Mouse (Mus musculus) left cerebral cortex, postnatal 4 days (tissue): Measurements from ENCODE around the gene Olfr15. TPM values are rescaled to one million over a fixed set of nuclear protein-coding genes. Genes with fewer than 3 reads are reported as not detected.

Experiments
- DNase-seq: peaks from one replicate; pipeline ENCODE4 v3.0.0-alpha.2; 2022
- intact Hi-C: fragments of 180-260 bp; cut with DNase I; formaldehyde crosslinking; loops from one replicate; pipeline ENCODE4 v1.15.1; 2025
- total RNA-seq, 2 experiments: library from RNA; stranded (reverse); gene quantifications; 2 replicates each; pipeline ENCODE4 v1.2.3; 2021

The Olfr15 gene
- total RNA-seq, 2 experiments from 2014 or later: not detected

DNA sequence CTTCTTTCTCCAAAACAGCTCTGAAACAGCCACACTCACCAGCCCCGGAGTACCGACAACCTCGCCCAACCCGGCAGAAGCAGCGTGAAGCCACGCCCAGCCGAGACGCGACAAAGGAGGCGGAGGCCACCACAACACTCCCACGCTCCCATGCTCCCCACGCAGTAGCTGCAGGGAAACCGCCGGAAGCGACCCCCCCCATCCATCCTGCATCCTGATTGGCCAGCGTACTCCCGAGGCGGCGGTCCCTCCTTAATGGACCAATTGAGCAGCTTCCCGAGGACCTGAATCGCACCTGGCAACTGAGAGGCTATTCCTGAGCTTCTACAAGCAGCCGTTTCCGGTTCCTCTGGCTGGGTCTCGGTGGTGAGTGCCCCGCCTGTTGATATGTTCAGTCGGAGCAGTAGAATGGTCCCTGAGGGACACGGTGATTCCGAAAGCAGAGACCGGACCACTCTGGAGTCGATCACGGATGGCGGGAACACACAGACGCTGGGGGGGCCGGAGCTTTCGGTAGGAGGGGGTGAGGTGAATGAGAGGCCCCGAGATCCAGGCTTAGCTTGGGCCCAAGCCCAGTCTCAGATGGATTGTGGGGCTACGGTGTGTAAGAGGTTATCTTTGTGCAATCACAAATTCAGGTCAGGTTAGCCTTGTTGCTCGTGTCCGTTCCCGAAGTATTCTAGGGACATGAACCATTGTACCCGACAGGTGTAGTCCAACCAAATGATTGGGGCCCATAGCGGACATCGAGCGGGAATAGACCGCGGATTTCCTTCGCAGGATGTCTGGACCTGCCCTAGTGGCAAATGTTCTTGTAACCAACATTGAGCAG, 41.8 kb downstream of the Olfr15 start, which contains the start of gene Naa60:
TSS of gene Naa60 (plus strand) at position 160 of the 832 bp plus-strand sequence.
- intact Hi-C loops: no loop called here
- peak; percentile 94 for DNase-seq

DNA sequence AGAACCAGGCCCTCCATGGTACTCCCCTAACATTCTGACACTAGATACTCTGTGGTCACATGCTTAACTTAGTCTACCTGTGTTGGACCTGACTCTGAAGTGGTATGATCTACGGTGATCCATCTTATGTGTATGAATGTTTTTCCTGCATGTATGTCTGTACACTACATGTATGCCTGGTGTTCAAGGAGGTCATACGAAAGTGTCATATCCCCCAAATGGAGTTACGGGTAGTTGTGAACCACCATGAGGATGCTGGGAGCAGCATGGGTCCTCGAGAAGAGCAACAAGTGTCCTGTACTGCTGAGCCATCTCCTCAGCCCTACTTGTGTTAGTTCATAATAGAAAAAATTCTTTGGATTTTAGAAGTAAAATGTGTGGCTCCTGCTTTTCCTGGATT, 45.7 kb downstream of the Olfr15 start:
- DNase-seq: no peak

DNA sequence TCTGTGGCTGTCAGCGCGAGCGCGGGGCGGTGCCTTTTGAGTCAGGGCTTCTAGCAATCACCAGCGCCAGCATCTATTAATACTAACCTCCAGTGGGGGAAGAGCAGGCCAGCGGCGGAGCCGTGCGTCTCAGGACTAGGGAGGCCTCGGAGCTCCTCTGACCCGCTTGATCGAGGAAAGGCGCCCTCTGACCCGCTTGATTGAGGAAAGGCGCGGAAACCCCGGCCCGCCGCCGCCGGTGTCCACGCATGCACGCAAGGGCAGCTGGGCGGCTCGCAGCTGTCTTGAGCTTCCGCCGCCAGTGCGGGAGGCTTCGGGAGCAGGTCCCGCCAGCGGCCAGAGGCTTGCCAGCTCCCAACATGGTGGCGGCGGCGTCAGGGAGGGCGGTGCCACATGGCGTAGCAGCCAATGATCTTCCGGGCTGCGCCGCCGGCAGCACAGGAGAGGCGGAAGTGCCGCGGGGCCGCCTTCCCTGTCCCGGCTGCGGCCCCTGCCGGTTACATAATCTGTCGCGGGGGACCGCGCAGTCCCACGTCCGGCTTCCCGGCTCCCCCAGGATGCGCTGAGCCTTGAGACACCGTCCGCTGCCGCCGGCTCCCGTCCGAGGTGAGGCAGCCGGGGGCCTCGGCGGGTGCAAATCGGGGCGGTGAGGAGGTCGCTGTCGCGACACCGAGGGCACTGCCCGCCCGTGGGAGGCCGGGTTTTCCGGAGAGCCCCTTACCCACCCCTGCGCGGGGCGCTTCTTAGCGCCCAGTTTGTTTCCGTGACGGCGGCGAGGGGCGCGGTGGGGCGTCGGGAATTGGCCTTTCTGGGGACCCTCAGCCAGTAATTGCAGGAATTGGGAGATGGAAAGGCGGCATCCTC, 53.8 kb downstream of the Olfr15 start, which contains the start of the genes Zfp597 and Gm20695:
TSS of gene Zfp597 (minus strand) at position 361 of the 864 bp plus-strand sequence.
TSS of gene Gm20695 (plus strand) at position 448 of the 864 bp plus-strand sequence.
- intact Hi-C loops: no loop called here
- peak; percentile 95 for DNase-seq

More for the DNA sequence above, 45.7 kb downstream of the Olfr15 start:
- intact Hi-C loops: no loop called here

DNA sequence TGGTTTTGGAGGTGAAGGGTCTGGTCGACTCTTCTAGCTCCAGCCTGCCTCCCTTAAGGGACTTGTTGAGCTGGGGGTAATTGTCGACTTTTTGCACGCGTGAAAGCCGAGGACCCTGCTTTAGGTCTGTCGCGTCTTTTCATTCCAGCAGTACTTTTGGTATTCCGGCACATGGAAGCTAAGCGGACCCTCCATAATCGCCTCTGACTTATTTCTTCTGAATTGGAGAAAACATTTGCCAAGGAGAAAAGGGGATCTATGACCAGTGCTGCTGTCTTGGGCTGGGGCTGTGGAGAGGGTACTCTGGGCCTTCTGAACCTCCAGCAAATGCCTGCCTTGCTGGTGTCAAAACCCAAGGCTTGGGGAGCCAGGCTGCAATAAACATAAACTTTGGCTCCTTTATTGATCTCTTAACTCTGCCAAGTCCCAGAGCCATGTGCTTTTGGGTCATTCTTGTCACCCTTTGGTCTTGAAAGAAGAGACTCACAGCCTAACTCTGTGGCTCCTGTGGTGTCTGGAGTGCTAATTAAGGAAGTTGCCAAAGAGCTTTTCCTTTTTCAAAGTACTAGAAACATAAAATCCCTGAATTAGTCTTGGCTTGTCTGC, 54.5 kb downstream of the Olfr15 start:
- intact Hi-C loops: no loop called here
- no peak for DNase-seq

DNA sequence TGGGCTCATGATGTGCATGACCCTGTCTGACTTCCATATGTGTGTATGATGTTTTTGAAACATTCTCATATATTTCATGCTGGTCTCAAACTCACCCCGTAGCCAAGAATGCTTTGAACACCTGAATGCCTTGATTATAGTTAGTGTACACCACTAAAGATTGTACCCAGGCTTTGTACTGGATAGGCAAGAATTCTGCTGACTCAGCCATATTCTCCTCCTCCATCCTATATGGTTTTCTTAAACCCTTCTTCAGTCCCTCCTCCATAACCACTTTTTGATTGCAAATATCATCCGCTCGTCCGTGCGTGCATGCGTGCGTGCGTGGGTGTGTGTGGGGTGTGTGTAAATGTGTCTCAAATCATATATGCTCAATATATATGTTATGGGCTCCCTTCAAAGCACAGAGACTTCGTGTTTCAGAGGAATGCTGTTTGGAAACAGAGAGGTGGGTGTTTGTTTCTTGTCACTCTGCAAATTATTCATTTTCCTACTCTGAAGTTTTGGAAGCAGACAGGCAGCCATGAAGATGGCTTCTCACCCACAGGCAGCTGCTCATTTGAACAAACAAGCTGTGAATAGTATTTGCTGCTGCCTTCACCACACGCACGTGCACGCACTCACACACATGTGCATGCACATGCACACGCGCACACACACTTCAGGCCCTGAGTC, 61.1 kb downstream of the Olfr15 start:
- intact Hi-C loops: no loop called here

DNA sequence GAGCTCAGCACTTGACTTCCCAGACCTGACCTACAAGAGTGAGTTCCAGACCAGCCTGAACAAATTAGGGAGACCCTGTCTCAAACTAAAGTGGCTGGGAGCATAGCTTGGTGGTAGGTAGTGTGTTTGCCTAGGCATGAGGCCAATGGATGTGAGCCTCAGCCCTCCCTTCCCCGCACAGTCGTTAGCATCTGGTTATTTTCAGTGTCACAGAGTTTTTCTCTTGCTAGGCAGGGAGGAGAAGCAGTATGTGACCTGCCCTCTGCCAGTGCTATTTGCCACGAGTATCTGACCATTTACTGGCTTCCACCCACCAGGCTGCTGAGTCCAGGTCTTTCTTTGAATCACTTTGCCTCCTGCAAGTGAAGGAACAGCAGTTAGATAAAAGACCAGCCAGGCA, 63.1 kb downstream of the Olfr15 start:
- intact Hi-C loops: no loop called here
- no peak for DNase-seq

More for the DNA sequence above, 61.1 kb downstream of the Olfr15 start:
- DNase-seq: no peak

Other genes with a start within 250 kb of the Olfr15 start
- not detected for gene Olfr161, start 239.8 kb upstream of the Olfr15 start, total RNA-seq
- not detected for gene Mefv, start 112.8 kb upstream of the Olfr15 start, total RNA-seq
- gene Zfp263, start 86.8 kb upstream of the Olfr15 start, total RNA-seq: 10 to 100 TPM; 24.9 to 26.9 TPM
- gene Zfp174, start 16.4 kb downstream of the Olfr15 start, total RNA-seq: 1 to 10 TPM; 5.9 to 6.1 TPM
- 10 to 100 TPM; 97.5 to 98.2 TPM for gene Naa60, start 41.5 kb downstream of the Olfr15 start, total RNA-seq
- gene Zfp597, start 53.7 kb downstream of the Olfr15 start, total RNA-seq: 10 to 100 TPM; 32.6 to 34.9 TPM
- gene Gm20695, start 53.8 kb downstream of the Olfr15 start, total RNA-seq: 1 to 10 TPM in 1 of 2 experiments, under 1 TPM in 1; 0.64 to 1.3 TPM
- gene 1700037C18Rik, start 77.8 kb downstream of the Olfr15 start, total RNA-seq: 1 to 10 TPM; 7.0 to 9.4 TPM
- 10 to 100 TPM; 34.9 to 41.9 TPM for gene Cluap1, start 77.9 kb downstream of the Olfr15 start, total RNA-seq
- gene Nlrc3, start 145.8 kb downstream of the Olfr15 start, total RNA-seq: 1 to 10 TPM; 2.6 to 2.9 TPM
- 10 to 100 TPM; 78.6 to 91.6 TPM for gene Slx4, start 172.9 kb downstream of the Olfr15 start, total RNA-seq
- not detected for gene Dnase1, start 206.1 kb downstream of the Olfr15 start, total RNA-seq
- gene Trap1, start 246.9 kb downstream of the Olfr15 start, total RNA-seq: 10 to 100 TPM; 57.3 to 63.1 TPM